Mouse (Mus musculus): ENCODE data around the gene B4galt3. TPM values are rescaled to one million over a fixed set of nuclear protein-coding genes. Genes with fewer than 3 reads are reported as not detected.

The B4galt3 gene
- polyA plus RNA-seq (2014; fragmentation: Illumina TruSeq; extraction: RNeasy Lipid Tissue Mini Kit (QIAGEN cat#74804); ENCODE audit: low read depth, low replicate concordance) = 10.8 TPM

GRCm38 (mm10) chr1:171269848-171270572 lies at the start of gene B4galt3:
Gene B4galt3 (plus strand): TSS chr1:171270328.

DNA sequence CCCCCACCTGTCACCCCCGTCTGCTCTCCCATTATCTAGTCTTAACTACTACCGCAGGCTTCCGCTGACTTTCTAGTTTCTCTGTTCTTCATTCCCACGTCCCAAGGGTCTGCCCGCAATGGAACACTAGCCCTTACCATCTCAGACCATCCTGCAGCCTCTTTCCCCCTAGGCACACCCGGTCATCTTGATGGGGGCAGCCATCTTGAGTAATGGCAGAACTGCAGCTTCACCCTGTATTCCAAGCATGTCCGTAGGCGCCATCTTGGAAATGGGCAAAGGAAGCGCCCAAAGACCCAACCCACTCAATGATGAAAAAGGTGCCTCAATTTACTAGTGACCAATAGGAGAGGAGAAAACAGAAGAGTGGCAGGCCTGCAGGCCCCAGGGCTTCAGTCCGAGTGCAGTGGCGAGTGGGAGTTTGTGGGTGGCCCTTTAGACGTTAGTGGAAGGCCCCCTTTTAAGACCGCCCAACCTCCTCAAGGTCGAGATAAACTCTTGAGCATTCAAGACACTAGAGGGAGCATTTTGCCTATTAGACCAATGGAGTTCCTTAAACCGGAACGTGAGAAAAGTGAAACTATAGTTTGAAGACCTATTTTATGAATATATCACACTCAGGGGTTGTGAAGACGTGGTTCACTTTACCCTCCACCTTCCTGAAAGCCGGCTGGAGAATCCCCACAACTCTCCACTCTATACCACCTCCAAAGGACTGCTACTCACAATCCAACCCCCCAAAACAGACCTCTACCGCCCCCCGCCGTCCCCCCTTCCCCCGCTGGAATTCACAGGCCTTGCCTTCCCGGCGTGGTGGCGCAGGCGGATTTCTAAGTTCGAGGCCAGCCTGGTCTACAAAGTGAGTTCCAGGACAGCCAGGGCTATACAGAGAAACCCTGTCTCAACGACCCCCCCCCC lies 47.6 kb upstream of the B4galt3 start, which contains the start of gene Tomm40l:
Gene Tomm40l (minus strand): TSS at position 277 of the 918 bp plus-strand sequence.

DNA sequence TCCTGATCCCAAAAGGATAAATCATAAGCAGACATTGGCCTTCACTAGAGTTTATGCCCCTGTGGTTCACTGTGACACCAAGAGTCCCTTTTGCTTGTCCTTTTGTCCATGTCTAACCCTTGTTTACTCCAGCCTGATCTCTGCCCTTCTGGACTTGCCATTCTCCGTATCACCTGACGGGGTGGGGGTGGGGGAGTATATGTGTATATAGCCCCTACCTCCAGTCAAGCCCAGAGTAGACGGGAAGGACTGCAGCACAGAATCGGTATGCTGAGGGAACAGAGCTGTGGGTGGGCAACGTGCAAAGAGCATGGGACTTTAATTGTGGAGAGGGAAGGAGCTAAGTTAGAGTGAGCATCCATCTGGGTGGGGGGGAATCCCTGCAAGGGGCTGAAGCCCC lies 45.3 kb upstream of the B4galt3 start, which contains the start of gene Apoa2:
Gene Apoa2 (plus strand): TSS at position 198 of the 400 bp plus-strand sequence.

GRCm38 (mm10) chr1:171234126-171234525 lies 36.0 kb upstream of the B4galt3 start, which contains the start of gene Fcer1g:
Gene Fcer1g (minus strand): TSS chr1:171234365.

GRCm38 (mm10) chr1:171249913-171250600 lies 20.1 kb upstream of the B4galt3 start, which contains the start of gene Adamts4:
Gene Adamts4 (plus strand): TSS chr1:171250421.

DNA sequence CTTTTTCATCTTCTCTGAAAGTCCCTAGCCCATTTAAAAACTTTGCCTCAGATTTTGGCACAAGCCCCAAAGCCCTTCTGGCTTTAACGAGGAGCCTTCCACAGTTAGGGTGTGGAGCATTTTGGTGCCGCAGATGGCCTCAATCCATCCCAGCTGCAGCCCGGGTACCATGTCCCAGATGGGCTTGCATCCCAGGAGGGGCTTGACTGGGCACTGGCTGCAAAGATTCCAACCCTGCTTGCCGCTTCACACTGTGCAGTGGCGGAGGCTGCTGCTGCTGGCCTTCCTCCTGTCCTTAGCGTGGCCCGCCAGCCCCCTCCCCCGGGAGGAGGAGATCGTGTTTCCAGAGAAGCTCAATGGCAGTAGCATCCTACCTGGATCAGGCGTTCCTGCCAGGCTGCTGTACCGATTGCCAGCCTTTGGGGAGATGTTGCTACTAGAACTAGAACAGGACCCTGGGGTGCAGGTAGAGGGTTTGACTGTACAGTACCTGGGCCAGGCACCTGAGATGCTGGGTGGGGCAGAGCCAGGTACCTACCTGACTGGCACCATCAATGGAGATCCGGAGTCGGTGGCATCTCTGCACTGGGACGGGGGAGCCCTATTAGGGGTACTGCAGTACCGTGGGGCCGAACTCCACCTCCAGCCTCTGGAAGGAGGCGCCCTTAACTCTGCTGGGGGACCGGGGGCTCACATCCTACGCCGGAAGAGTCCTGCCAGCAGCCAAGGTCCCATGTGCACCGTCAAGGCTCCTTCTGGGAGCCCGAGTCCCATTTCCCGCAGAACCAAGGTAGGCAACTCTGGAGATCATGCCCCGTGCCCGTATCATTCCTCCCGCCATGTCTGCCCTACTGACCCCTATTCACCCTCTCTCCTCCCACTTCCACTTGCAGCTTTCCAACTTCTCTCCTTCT lies 19.2 kb upstream of the B4galt3 start, which contains the start of gene Ndufs2:
Gene Ndufs2 (minus strand): TSS at position 709 of the 914 bp plus-strand sequence.

DNA sequence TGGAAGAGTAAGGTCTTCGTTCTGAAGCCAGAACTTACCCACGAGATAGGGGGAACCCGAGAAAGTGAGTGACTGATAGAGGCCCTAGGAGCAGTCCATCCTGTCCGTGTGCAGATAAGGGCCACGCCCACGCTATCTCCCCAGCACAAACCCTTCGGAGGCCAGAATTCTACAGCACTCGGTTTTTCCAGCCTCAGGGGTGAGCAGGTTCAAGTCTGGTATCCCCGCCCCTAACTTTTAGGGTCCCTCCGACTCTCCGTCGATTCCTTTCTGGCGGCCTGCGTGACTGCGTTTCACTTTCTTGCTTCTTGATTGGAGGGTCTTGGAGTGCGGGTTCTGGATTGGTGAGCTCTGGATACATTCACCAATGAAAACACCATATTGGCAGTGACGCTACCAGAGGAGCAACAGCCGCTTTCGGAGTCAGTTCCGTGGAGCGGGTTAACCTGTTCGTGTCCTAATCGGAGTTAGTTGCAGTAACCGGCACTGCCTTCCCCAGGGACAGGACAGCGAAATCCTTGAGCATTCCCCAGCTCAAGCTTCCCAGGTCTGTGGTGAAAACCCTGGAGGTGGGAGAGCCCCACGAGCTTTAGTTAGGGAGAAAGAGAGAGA lies 10.9 kb downstream of the B4galt3 start, which contains the start of gene Ppox:
Gene Ppox (minus strand): TSS at position 271 of the 612 bp plus-strand sequence.

DNA sequence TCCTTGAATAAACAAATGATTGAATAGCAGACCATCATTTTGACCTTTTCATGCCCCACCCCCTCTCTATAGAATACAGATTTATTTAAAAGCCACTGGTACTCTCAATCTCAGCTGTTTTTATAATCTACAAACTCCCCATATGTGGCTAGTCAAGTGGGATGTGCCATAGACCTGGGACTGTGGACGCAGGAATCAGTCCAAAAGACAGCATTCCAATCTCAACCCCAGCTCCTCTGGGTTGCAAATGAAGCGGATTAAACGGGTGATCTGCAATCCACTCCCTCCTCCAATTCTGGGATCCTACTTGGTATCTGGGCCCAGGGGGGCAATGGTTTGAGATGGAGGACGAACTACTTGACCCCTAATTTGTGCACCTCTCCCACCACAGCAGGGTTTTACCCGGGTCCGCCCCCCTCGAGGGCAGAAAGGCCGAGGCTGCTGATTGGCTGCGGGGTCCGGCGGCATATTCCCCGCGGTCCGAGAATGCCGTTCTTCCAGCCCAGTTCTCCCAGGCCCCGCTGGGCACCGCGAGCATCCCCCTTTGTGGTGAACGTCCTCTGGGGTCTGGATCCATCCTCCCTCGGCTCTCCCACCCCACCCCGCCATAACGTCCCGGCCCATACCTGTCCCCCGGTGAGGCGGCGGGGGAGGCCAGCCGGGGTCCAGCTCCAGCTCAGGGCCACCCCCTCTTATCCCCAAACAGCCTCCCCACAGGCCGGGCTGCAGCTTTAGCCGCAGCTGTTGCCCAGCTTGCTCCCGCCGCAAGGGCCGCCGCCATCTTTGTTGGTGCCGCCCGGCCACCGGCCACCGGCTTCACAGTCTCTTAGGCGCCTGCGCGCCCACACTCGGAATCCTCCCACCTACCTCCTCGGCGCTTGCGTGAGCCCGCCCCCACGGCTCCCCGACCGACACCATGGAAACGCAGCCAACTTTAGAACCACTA lies 17.3 kb downstream of the B4galt3 start, which contains the start of gene Usp21:
Gene Usp21 (minus strand): TSS at position 856 of the 946 bp plus-strand sequence.

DNA sequence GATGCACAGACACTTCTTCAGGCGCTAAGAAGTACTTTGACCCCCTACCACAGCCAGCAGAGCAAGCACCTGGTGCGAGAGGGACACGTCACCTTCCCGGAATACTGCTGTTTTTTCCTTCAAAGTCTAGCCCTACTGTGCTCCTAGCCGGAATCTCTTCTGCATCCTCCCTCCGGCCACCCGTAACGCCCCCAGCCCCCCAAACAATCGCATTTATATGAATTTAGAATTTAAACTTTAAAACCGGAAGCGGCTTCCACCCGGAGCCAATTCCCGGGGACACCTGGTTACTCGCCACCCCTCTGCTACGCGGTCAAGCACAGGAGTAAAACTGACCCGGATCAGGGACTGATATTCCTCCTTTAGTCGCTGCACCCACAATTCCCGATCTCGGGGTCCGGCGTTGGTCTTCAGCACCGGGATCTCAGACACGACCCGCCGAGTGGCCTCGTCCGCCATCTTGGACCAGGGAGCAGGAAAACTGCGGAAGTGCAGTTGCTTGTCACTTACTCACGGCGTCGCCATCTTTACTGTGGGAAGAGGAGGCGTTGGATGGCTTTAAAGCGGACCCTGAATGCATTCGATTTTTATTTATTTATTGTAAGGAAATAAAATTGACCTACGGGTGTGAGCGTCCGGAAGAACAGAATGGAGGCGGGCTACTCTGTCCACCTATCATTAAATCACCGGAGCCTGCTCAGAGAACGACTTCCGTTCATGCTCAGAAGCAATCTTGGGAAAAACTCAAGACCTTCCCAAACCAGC lies 24.4 kb downstream of the B4galt3 start, which contains the start of gene Ufc1:
Gene Ufc1 (minus strand): TSS at position 727 of the 765 bp plus-strand sequence.

Other genes starting within 250 kb of the B4galt3 start
- 10.6 TPM for gene Fcgr3, start 205.4 kb upstream of the B4galt3 start, polyA plus RNA-seq (2014; fragmentation: Illumina TruSeq; extraction: RNeasy Lipid Tissue Mini Kit (QIAGEN cat#74804); ENCODE audit: low read depth, low replicate concordance)
- gene Cfap126, start 156.4 kb upstream of the B4galt3 start, polyA plus RNA-seq (2014; fragmentation: Illumina TruSeq; extraction: RNeasy Lipid Tissue Mini Kit (QIAGEN cat#74804); ENCODE audit: low read depth, low replicate concordance) = 1.3 TPM
- 44.4 TPM for gene Sdhc, start 119.7 kb upstream of the B4galt3 start, polyA plus RNA-seq (2014; fragmentation: Illumina TruSeq; extraction: RNeasy Lipid Tissue Mini Kit (QIAGEN cat#74804); ENCODE audit: low read depth, low replicate concordance)
- not detected for gene Mpz, start 119.6 kb upstream of the B4galt3 start, polyA plus RNA-seq (2014; fragmentation: Illumina TruSeq; extraction: RNeasy Lipid Tissue Mini Kit (QIAGEN cat#74804); ENCODE audit: low read depth, low replicate concordance)
- gene Pcp4l1, start 74.1 kb upstream of the B4galt3 start, polyA plus RNA-seq (2014; fragmentation: Illumina TruSeq; extraction: RNeasy Lipid Tissue Mini Kit (QIAGEN cat#74804); ENCODE audit: low read depth, low replicate concordance) = 36.1 TPM
- gene Nr1i3, start 56.4 kb upstream of the B4galt3 start, polyA plus RNA-seq (2014; fragmentation: Illumina TruSeq; extraction: RNeasy Lipid Tissue Mini Kit (QIAGEN cat#74804); ENCODE audit: low read depth, low replicate concordance) = 1.4 TPM
- gene Tomm40l, start 47.8 kb upstream of the B4galt3 start, polyA plus RNA-seq (2014; fragmentation: Illumina TruSeq; extraction: RNeasy Lipid Tissue Mini Kit (QIAGEN cat#74804); ENCODE audit: low read depth, low replicate concordance) = 6.9 TPM
- not detected for gene Apoa2, start 45.3 kb upstream of the B4galt3 start, polyA plus RNA-seq (2014; fragmentation: Illumina TruSeq; extraction: RNeasy Lipid Tissue Mini Kit (QIAGEN cat#74804); ENCODE audit: low read depth, low replicate concordance)
- gene Fcer1g, start 36.0 kb upstream of the B4galt3 start, polyA plus RNA-seq (2014; fragmentation: Illumina TruSeq; extraction: RNeasy Lipid Tissue Mini Kit (QIAGEN cat#74804); ENCODE audit: low read depth, low replicate concordance) = 23.4 TPM
- gene Adamts4, start 19.9 kb upstream of the B4galt3 start, polyA plus RNA-seq (2014; fragmentation: Illumina TruSeq; extraction: RNeasy Lipid Tissue Mini Kit (QIAGEN cat#74804); ENCODE audit: low read depth, low replicate concordance) = 2.6 TPM
- 59.0 TPM for gene Ndufs2, start 18.9 kb upstream of the B4galt3 start, polyA plus RNA-seq (2014; fragmentation: Illumina TruSeq; extraction: RNeasy Lipid Tissue Mini Kit (QIAGEN cat#74804); ENCODE audit: low read depth, low replicate concordance)
- 10.9 TPM for gene Ppox, start 10.9 kb downstream of the B4galt3 start, polyA plus RNA-seq (2014; fragmentation: Illumina TruSeq; extraction: RNeasy Lipid Tissue Mini Kit (QIAGEN cat#74804); ENCODE audit: low read depth, low replicate concordance)
- 15.5 TPM for gene Usp21, start 17.7 kb downstream of the B4galt3 start, polyA plus RNA-seq (2014; fragmentation: Illumina TruSeq; extraction: RNeasy Lipid Tissue Mini Kit (QIAGEN cat#74804); ENCODE audit: low read depth, low replicate concordance)
- 84.2 TPM for gene Ufc1, start 24.7 kb downstream of the B4galt3 start, polyA plus RNA-seq (2014; fragmentation: Illumina TruSeq; extraction: RNeasy Lipid Tissue Mini Kit (QIAGEN cat#74804); ENCODE audit: low read depth, low replicate concordance)
- 22.4 TPM for gene Dedd, start 58.8 kb downstream of the B4galt3 start, polyA plus RNA-seq (2014; fragmentation: Illumina TruSeq; extraction: RNeasy Lipid Tissue Mini Kit (QIAGEN cat#74804); ENCODE audit: low read depth, low replicate concordance)
- 20.6 TPM for gene Nit1, start 75.3 kb downstream of the B4galt3 start, polyA plus RNA-seq (2014; fragmentation: Illumina TruSeq; extraction: RNeasy Lipid Tissue Mini Kit (QIAGEN cat#74804); ENCODE audit: low read depth, low replicate concordance)
- gene Pfdn2, start 75.3 kb downstream of the B4galt3 start, polyA plus RNA-seq (2014; fragmentation: Illumina TruSeq; extraction: RNeasy Lipid Tissue Mini Kit (QIAGEN cat#74804); ENCODE audit: low read depth, low replicate concordance) = 17.3 TPM
- not detected for gene Klhdc9, start 90.5 kb downstream of the B4galt3 start, polyA plus RNA-seq (2014; fragmentation: Illumina TruSeq; extraction: RNeasy Lipid Tissue Mini Kit (QIAGEN cat#74804); ENCODE audit: low read depth, low replicate concordance)
- gene Nectin4, start 99.8 kb downstream of the B4galt3 start, polyA plus RNA-seq (2014; fragmentation: Illumina TruSeq; extraction: RNeasy Lipid Tissue Mini Kit (QIAGEN cat#74804); ENCODE audit: low read depth, low replicate concordance) = 0.60 TPM
- gene Arhgap30, start 118.6 kb downstream of the B4galt3 start, polyA plus RNA-seq (2014; fragmentation: Illumina TruSeq; extraction: RNeasy Lipid Tissue Mini Kit (QIAGEN cat#74804); ENCODE audit: low read depth, low replicate concordance) = 10.1 TPM
- gene Usf1, start 141.0 kb downstream of the B4galt3 start, polyA plus RNA-seq (2014; fragmentation: Illumina TruSeq; extraction: RNeasy Lipid Tissue Mini Kit (QIAGEN cat#74804); ENCODE audit: low read depth, low replicate concordance) = 1.4 TPM
- 34.1 TPM for gene Tstd1, start 148.5 kb downstream of the B4galt3 start, polyA plus RNA-seq (2014; fragmentation: Illumina TruSeq; extraction: RNeasy Lipid Tissue Mini Kit (QIAGEN cat#74804); ENCODE audit: low read depth, low replicate concordance)
- 91.4 TPM for gene F11r, start 167.2 kb downstream of the B4galt3 start, polyA plus RNA-seq (2014; fragmentation: Illumina TruSeq; extraction: RNeasy Lipid Tissue Mini Kit (QIAGEN cat#74804); ENCODE audit: low read depth, low replicate concordance)
- gene Alyref2, start 233.2 kb downstream of the B4galt3 start, polyA plus RNA-seq (2014; fragmentation: Illumina TruSeq; extraction: RNeasy Lipid Tissue Mini Kit (QIAGEN cat#74804); ENCODE audit: low read depth, low replicate concordance) = 2.5 TPM

Measured in sigmoid colon, adult 10 weeks (tissue).